18 mouse cellular contexts compared by ENCODE assay signal in genomic region chr4:129828081-129828480, GRCm38 (mm10). TPM values are rescaled to one million over a fixed set of nuclear protein-coding genes. Genes with fewer than 3 reads are reported as not detected.
DNase-seq lines count a peak whose midpoint lies in the region; ATAC-seq and TF ChIP-seq lines count a peak whose summit lies in the region.
"Had no signal": no experiment of that assay in that cellular context is flagged by ENCODE, and none has a peak within 500 bp of the region (broad histone marks: within the 10 kb centered on the region; RNA-seq: fewer than 3 reads in every experiment).

No protein-coding gene starts in this region.

- H3K27me3 ChIP-seq in embryonic facial prominence, embryonic 14.5 days (replicated peaks; ENCODE audit: control insufficient read depth, insufficient read depth, low read length): no peaks in the 10 kb centered on the region
- no peaks in the 10 kb centered on the region for H3K27me3 ChIP-seq in embryonic facial prominence, embryonic 10.5 days (replicated peaks; ENCODE audit: low read depth, poor library complexity, severe bottlenecking)
- no peaks in the 10 kb centered on the region for H3K27me3 ChIP-seq in heart, embryonic 15.5 days
- H3K27me3 ChIP-seq in heart, embryonic 10.5 days (ENCODE audit: insufficient read depth, poor library complexity, severe bottlenecking): no peaks in the 10 kb centered on the region
- H3K27me3 ChIP-seq in lung, embryonic 16.5 days (ENCODE audit: control insufficient read depth, insufficient read depth, low read depth, low read length): no peaks in the 10 kb centered on the region
- H3K27me3 ChIP-seq in small intestine, adult 2 months (ENCODE audit: control insufficient read depth, insufficient read depth, low read length): no peaks in the 10 kb centered on the region
- no peaks in the 10 kb centered on the region for H3K27me3 ChIP-seq in stomach, postnatal 0 days (ENCODE audit: control insufficient read depth, insufficient read depth, low read length)
- H3K27me3 ChIP-seq: embryonic facial prominence, embryonic 13.5 days; forebrain, embryonic 12.5 days; liver, embryonic 13.5 days; Patski had no signal

- H3K27ac ChIP-seq in embryonic facial prominence, embryonic 14.5 days (replicated peaks; ENCODE audit: low read depth, low read length): no peak overlapping the region
- H3K27ac ChIP-seq in embryonic facial prominence, embryonic 10.5 days (replicated peaks): no peak overlapping the region
- H3K27ac ChIP-seq in heart, embryonic 15.5 days: peak overlapping the region; percentile 64
- no peak overlapping the region for H3K27ac ChIP-seq in heart, embryonic 10.5 days
- H3K27ac ChIP-seq in lung, embryonic 16.5 days (ENCODE audit: low read length): 0 out of 2 replicates have a peak overlapping the region, but pooled peaks have one; percentile 12
- H3K27ac ChIP-seq in small intestine, adult 2 months (ENCODE audit: insufficient read depth, low read depth, low read length): peak overlapping the region; percentile 62
- H3K27ac ChIP-seq in stomach, postnatal 0 days (replicated peaks): no peak overlapping the region
- H3K27ac ChIP-seq: embryonic facial prominence, embryonic 13.5 days; forebrain, embryonic 12.5 days; hindbrain, embryonic 14.5 days; liver, embryonic 13.5 days had no signal

- no peaks in the 10 kb centered on the region for H3K36me3 ChIP-seq in embryonic facial prominence, embryonic 14.5 days (ENCODE audit: control insufficient read depth, insufficient read depth, low read length)
- peaks cover 3% of the 10 kb centered on the region; the same call in 1 of the 2 replicates for H3K36me3 ChIP-seq in embryonic facial prominence, embryonic 10.5 days (replicated peaks)
- H3K36me3 ChIP-seq in heart, embryonic 15.5 days: no peaks in the 10 kb centered on the region
- no peaks in the 10 kb centered on the region for H3K36me3 ChIP-seq in heart, embryonic 10.5 days
- H3K36me3 ChIP-seq in lung, embryonic 16.5 days (ENCODE audit: control insufficient read depth, insufficient read depth, low read length): no peaks in the 10 kb centered on the region
- 0 out of 2 replicates have a peak, but pooled peaks cover 1% of the 10 kb centered on the region for H3K36me3 ChIP-seq in small intestine, adult 2 months (ENCODE audit: control insufficient read depth, insufficient read depth, low read length)
- H3K36me3 ChIP-seq in stomach, postnatal 0 days (ENCODE audit: control insufficient read depth, insufficient read depth, low read length): no peaks in the 10 kb centered on the region
- H3K36me3 ChIP-seq: embryonic facial prominence, embryonic 13.5 days; forebrain, embryonic 12.5 days had no signal

- ATAC-seq in embryonic facial prominence, embryonic 14.5 days (ENCODE audit: low read depth): no peak
- ATAC-seq in heart, embryonic 15.5 days (replicated peaks; ENCODE audit: insufficient number of reproducible peaks, insufficient read depth, low FRiP score, low read depth): no peak
- no peak for ATAC-seq in lung, embryonic 16.5 days (ENCODE audit: low read depth)
- ATAC-seq in stomach, postnatal 0 days (ENCODE audit: low FRiP score, low TSS enrichment): no peak
- ATAC-seq: midbrain, embryonic 16.5 days; Patski had no signal

- WGBS in embryonic facial prominence, embryonic 14.5 days: 56% methylated on average over 3 of the region's 3 CpGs
- 87% methylated on average over 3 of the region's 3 CpGs for WGBS in embryonic facial prominence, embryonic 10.5 days
- WGBS in heart, embryonic 15.5 days: 15% methylated on average over 3 of the region's 3 CpGs
- 32% methylated on average over 3 of the region's 3 CpGs for WGBS in heart, embryonic 10.5 days
- WGBS in lung, embryonic 16.5 days: 46% methylated on average over 3 of the region's 3 CpGs
- WGBS in small intestine, adult 2 months: 48% methylated on average over 3 of the region's 3 CpGs
- 47% methylated on average over 3 of the region's 3 CpGs for WGBS in stomach, postnatal 0 days

- peak; percentile 64 for DNase-seq in embryonic facial prominence, embryonic 14.5 days (ENCODE audit: low spot score)
- no peak for DNase-seq in embryonic facial prominence, embryonic 10.5 days (ENCODE audit: low spot score)
- DNase-seq in heart, embryonic 10.5 days (ENCODE audit: low spot score): no peak
- DNase-seq in lung, postnatal 4 days: no peak
- DNase-seq in stomach, postnatal 0 days (ENCODE audit: low spot score): no peak
- DNase-seq: cerebellum, adult 11-12 months; kidney, adult 11 months; kidney, postnatal 25 days; liver, embryonic 13.5 days; right cerebral cortex, postnatal 25 days had no signal

- H3K4me3 ChIP-seq in embryonic facial prominence, embryonic 14.5 days (ENCODE audit: low read depth, low read length): no peak overlapping the region
- no peak overlapping the region for H3K4me3 ChIP-seq in embryonic facial prominence, embryonic 10.5 days
- H3K4me3 ChIP-seq in heart, embryonic 15.5 days: no peak overlapping the region
- H3K4me3 ChIP-seq in heart, embryonic 10.5 days: no peak overlapping the region
- no peak overlapping the region for H3K4me3 ChIP-seq in lung, embryonic 16.5 days (ENCODE audit: low read length)
- no peak overlapping the region for H3K4me3 ChIP-seq in small intestine, adult 2 months (ENCODE audit: low read depth, low read length)
- no peak overlapping the region for H3K4me3 ChIP-seq in stomach, postnatal 0 days (ENCODE audit: low read depth, low read length)
- H3K4me3 ChIP-seq: embryonic facial prominence, embryonic 13.5 days; forebrain, embryonic 12.5 days; liver, embryonic 13.5 days had no signal

- H3K4me1 ChIP-seq in embryonic facial prominence, embryonic 14.5 days (ENCODE audit: control insufficient read depth, insufficient read depth, low read length): peaks cover 10% of the 10 kb centered on the region
- peaks cover 11% of the 10 kb centered on the region for H3K4me1 ChIP-seq in embryonic facial prominence, embryonic 10.5 days
- H3K4me1 ChIP-seq in heart, embryonic 15.5 days (replicated peaks): peaks cover 81% of the 10 kb centered on the region
- H3K4me1 ChIP-seq in heart, embryonic 10.5 days: peaks cover 51% of the 10 kb centered on the region
- H3K4me1 ChIP-seq in lung, embryonic 16.5 days (replicated peaks; ENCODE audit: control insufficient read depth, insufficient read depth, low read length): peaks cover 32% of the 10 kb centered on the region
- H3K4me1 ChIP-seq in small intestine, adult 2 months (ENCODE audit: control insufficient read depth, insufficient read depth, insufficient read length, low read length): peaks cover 4% of the 10 kb centered on the region
- no peaks in the 10 kb centered on the region for H3K4me1 ChIP-seq in stomach, postnatal 0 days (replicated peaks; ENCODE audit: control insufficient read depth, insufficient read depth)

- TF ChIP-seq EP300 in stomach, postnatal 0 days (optimal IDR thresholded peaks at IDR 0.05): no peak

- no peak for TF ChIP-seq CTCF in small intestine, adult 2 months (IDR thresholded peaks at IDR 0.05; ENCODE audit: extremely low read depth, insufficient read length, insufficient replicate concordance, low read depth, low read length)
- TF ChIP-seq CTCF in stomach, postnatal 0 days (IDR thresholded peaks at IDR 0.05; ENCODE audit: low read depth): no peak

- H3K9ac ChIP-seq in embryonic facial prominence, embryonic 14.5 days (ENCODE audit: low read depth, low read length): no peak overlapping the region
- H3K9ac ChIP-seq in heart, embryonic 15.5 days: no peak overlapping the region
- no peak overlapping the region for H3K9ac ChIP-seq in lung, embryonic 16.5 days (ENCODE audit: low read length)
- no peak overlapping the region for H3K9ac ChIP-seq in stomach, postnatal 0 days (ENCODE audit: low read length)
- H3K9ac ChIP-seq: embryonic facial prominence, embryonic 13.5 days; forebrain, embryonic 12.5 days; hindbrain, embryonic 14.5 days; liver, embryonic 13.5 days had no signal

- no peaks in the 10 kb centered on the region for H3K9me3 ChIP-seq in embryonic facial prominence, embryonic 14.5 days (ENCODE audit: control insufficient read depth, low read length)
- no peaks in the 10 kb centered on the region for H3K9me3 ChIP-seq in embryonic facial prominence, embryonic 10.5 days
- H3K9me3 ChIP-seq in heart, embryonic 15.5 days (replicated peaks): no peaks in the 10 kb centered on the region
- no peaks in the 10 kb centered on the region for H3K9me3 ChIP-seq in heart, embryonic 10.5 days
- no peaks in the 10 kb centered on the region for H3K9me3 ChIP-seq in lung, embryonic 16.5 days (ENCODE audit: control insufficient read depth, low read length)
- no peaks in the 10 kb centered on the region for H3K9me3 ChIP-seq in stomach, postnatal 0 days (ENCODE audit: control insufficient read depth, low read length)
- H3K9me3 ChIP-seq: embryonic facial prominence, embryonic 13.5 days; forebrain, embryonic 12.5 days; liver, embryonic 13.5 days had no signal

- no peak for TF ChIP-seq POLR2A in small intestine, adult 2 months (IDR thresholded peaks at IDR 0.05; ENCODE audit: low read depth, low read length)

- H3K4me2 ChIP-seq in embryonic facial prominence, embryonic 14.5 days (ENCODE audit: low read depth, low read length): no peak overlapping the region
- H3K4me2 ChIP-seq in heart, embryonic 15.5 days: peak overlapping the region; percentile 17
- H3K4me2 ChIP-seq in lung, embryonic 16.5 days (ENCODE audit: low read depth, low read length): no peak overlapping the region
- H3K4me2 ChIP-seq in stomach, postnatal 0 days (replicated peaks; ENCODE audit: low read depth): no peak overlapping the region
- H3K4me2 ChIP-seq: embryonic facial prominence, embryonic 13.5 days; forebrain, embryonic 12.5 days; hindbrain, embryonic 14.5 days; liver, embryonic 13.5 days had no signal

RNA-seq across cellular contexts. Expression of gene Ptp4a2, which starts 17.1 kb away (rescaled TPM):
- 306 and 319 TPM in 2 replicates for polyA plus RNA-seq in embryonic facial prominence, embryonic 14.5 days (2014; fragmentation: Nextera tagmentation; extraction: Ambion mirVana)
- polyA plus RNA-seq in embryonic facial prominence, embryonic 10.5 days (2016; fragmentation: Nextera tagmentation; extraction: Ambion mirVana): 284 and 296 TPM in 2 replicates
- 347 and 442 TPM in 2 replicates for polyA plus RNA-seq in heart, embryonic 15.5 days (2015; fragmentation: Nextera tagmentation; extraction: Ambion mirVana)
- polyA plus RNA-seq in heart, embryonic 10.5 days (2016; fragmentation: Nextera tagmentation; extraction: Ambion mirVana): 348 and 351 TPM in 2 replicates
- 302 and 330 TPM in 2 replicates for polyA plus RNA-seq in lung, embryonic 16.5 days (2015; fragmentation: Nextera tagmentation; extraction: Ambion mirVana)
- polyA plus RNA-seq in small intestine, adult 2 months (2012; rRNA removed): 8.9 and 21.1 TPM in 2 replicates
- polyA plus RNA-seq in stomach, postnatal 0 days (2015; fragmentation: Nextera tagmentation; extraction: Ambion mirVana): 270 and 275 TPM in 2 replicates

Comparison
In these comparisons a context has a peak if more than half of its experiments do, and no peak if none do; other contexts are left out.
1. H3K27ac ChIP-seq: peak in heart, embryonic 15.5 days (single experiment), lung, embryonic 16.5 days (single experiment) and small intestine, adult 2 months (single experiment); none in embryonic facial prominence, embryonic 14.5 days (single experiment), embryonic facial prominence, embryonic 10.5 days (single experiment), heart, embryonic 10.5 days (single experiment) and stomach, postnatal 0 days (single experiment).
2. RNA of gene Ptp4a2, which starts 17.1 kb away (polyA plus RNA-seq): 347 to 442 TPM in heart, embryonic 15.5 days, 348 to 351 TPM in heart, embryonic 10.5 days, 302 to 330 TPM in lung, embryonic 16.5 days, 306 to 319 TPM in embryonic facial prominence, embryonic 14.5 days, 284 to 296 TPM in embryonic facial prominence, embryonic 10.5 days and 270 to 275 TPM in stomach, postnatal 0 days; 8.9 to 21.1 TPM in small intestine, adult 2 months; every median in the first group is over 10 times any median in the second.